Comparison of ENCODE assay signal across 24 mouse cellular contexts in genomic region chr3:30248656-30249384, GRCm38 (mm10).
DNase-seq lines count a peak whose midpoint lies in the region; ATAC-seq and TF ChIP-seq lines count a peak whose summit lies in the region.
"Had no signal": no experiment of that assay in that cellular context is flagged by ENCODE, and none has a peak within 500 bp of the region (broad histone marks: within the 10 kb centered on the region; RNA-seq: fewer than 3 reads in every experiment).

No protein-coding gene starts in this region.

- H3K9ac ChIP-seq in embryonic facial prominence, embryonic 11.5 days (replicated peaks; ENCODE audit: low read length), result no peak overlapping the region
- H3K9ac ChIP-seq in heart, embryonic 12.5 days, result no peak overlapping the region
- no peak overlapping the region for H3K9ac ChIP-seq in lung, embryonic 14.5 days
- H3K9ac ChIP-seq in stomach, postnatal 0 days (ENCODE audit: low read length), result no peak overlapping the region
- H3K9ac ChIP-seq: embryonic facial prominence, embryonic 15.5 days; heart, embryonic 15.5 days; kidney, embryonic 15.5 days; midbrain, embryonic 12.5 days; neural tube, embryonic 12.5 days had no signal

- no peak overlapping the region for H3K4me3 ChIP-seq in embryonic facial prominence, embryonic 11.5 days (ENCODE audit: low read depth, low read length)
- H3K4me3 ChIP-seq in embryonic facial prominence, embryonic 10.5 days, result no peak overlapping the region
- H3K4me3 ChIP-seq in heart, embryonic 12.5 days, result no peak overlapping the region
- H3K4me3 ChIP-seq in lung, embryonic 14.5 days (ENCODE audit: low read depth, low read length), result no peak overlapping the region
- no peak overlapping the region for H3K4me3 ChIP-seq in stomach, postnatal 0 days (ENCODE audit: low read depth, low read length)
- H3K4me3 ChIP-seq: embryonic facial prominence, embryonic 15.5 days; gastrocnemius, adult 2 months; heart, embryonic 15.5 days; hindbrain, embryonic 10.5 days; kidney, embryonic 15.5 days; layer of hippocampus, adult 2 months; midbrain, embryonic 12.5 days; neural tube, embryonic 12.5 days had no signal

- no peak for TF ChIP-seq CTCF in lung, embryonic 14.5 days (IDR thresholded peaks at IDR 0.05; ENCODE audit: low read depth)
- TF ChIP-seq CTCF in stomach, postnatal 0 days (IDR thresholded peaks at IDR 0.05; ENCODE audit: low read depth), result no peak

- no peak for ATAC-seq in embryonic facial prominence, embryonic 11.5 days (replicated peaks; ENCODE audit: insufficient number of reproducible peaks, low FRiP score, low TSS enrichment, low read depth)
- no peak for ATAC-seq in heart, embryonic 12.5 days (ENCODE audit: insufficient number of reproducible peaks, low FRiP score)
- ATAC-seq in lung, embryonic 14.5 days (ENCODE audit: insufficient read depth), result 0 out of 2 replicates have a peak, but pooled peaks have one; percentile 26
- no peak for ATAC-seq in stomach, postnatal 0 days (ENCODE audit: low FRiP score, low TSS enrichment)
- ATAC-seq: hindbrain, postnatal 0 days; intestine, postnatal 0 days had no signal

- intact Hi-C loops in heart, postnatal 25 days (cut with DNase I), result loop anchor here (5.0 to 10.0 kb wide), 2 partner anchors 234 to 268 kb away; no protein-coding TSS in a partner anchor

- H3K4me1 ChIP-seq in embryonic facial prominence, embryonic 11.5 days (ENCODE audit: control insufficient read depth, insufficient read depth, low read length), result peaks cover 3% of the 10 kb centered on the region; the same call in 1 of the 2 replicates
- H3K4me1 ChIP-seq in embryonic facial prominence, embryonic 10.5 days, result peaks cover 43% of the 10 kb centered on the region
- H3K4me1 ChIP-seq in heart, embryonic 12.5 days (replicated peaks), result peaks cover 31% of the 10 kb centered on the region
- peaks cover 31% of the 10 kb centered on the region for H3K4me1 ChIP-seq in lung, embryonic 14.5 days (ENCODE audit: insufficient read depth)
- H3K4me1 ChIP-seq in stomach, postnatal 0 days (replicated peaks; ENCODE audit: control insufficient read depth, insufficient read depth), result peaks cover 4% of the 10 kb centered on the region; the same call in 1 of the 2 replicates
- H3K4me1 ChIP-seq: neural tube, embryonic 12.5 days had no signal

- no peak overlapping the region for H3K4me2 ChIP-seq in embryonic facial prominence, embryonic 11.5 days (ENCODE audit: low read depth, low read length)
- no peak overlapping the region for H3K4me2 ChIP-seq in heart, embryonic 12.5 days
- no peak overlapping the region for H3K4me2 ChIP-seq in lung, embryonic 14.5 days
- no peak overlapping the region; the same call in 1 of the 2 replicates for H3K4me2 ChIP-seq in stomach, postnatal 0 days (replicated peaks; ENCODE audit: low read depth)
- H3K4me2 ChIP-seq: embryonic facial prominence, embryonic 15.5 days; heart, embryonic 15.5 days; kidney, embryonic 15.5 days; midbrain, embryonic 12.5 days; neural tube, embryonic 12.5 days had no signal

- H3K27ac ChIP-seq in embryonic facial prominence, embryonic 11.5 days (replicated peaks; ENCODE audit: low read depth, low read length), result no peak overlapping the region
- no peak overlapping the region for H3K27ac ChIP-seq in embryonic facial prominence, embryonic 10.5 days (replicated peaks)
- H3K27ac ChIP-seq in heart, embryonic 12.5 days (ENCODE audit: poor library complexity, severe bottlenecking), result peak overlapping the region; percentile 6; the same call in 1 of the 2 replicates
- H3K27ac ChIP-seq in lung, embryonic 14.5 days (ENCODE audit: low read depth), result no peak overlapping the region
- H3K27ac ChIP-seq in stomach, postnatal 0 days (replicated peaks), result no peak overlapping the region
- H3K27ac ChIP-seq: embryonic facial prominence, embryonic 15.5 days; gastrocnemius, adult 2 months; heart, embryonic 15.5 days; hindbrain, embryonic 10.5 days; hindbrain, postnatal 0 days; kidney, embryonic 15.5 days; layer of hippocampus, adult 2 months; macrophage; midbrain, embryonic 12.5 days; neural tube, embryonic 12.5 days had no signal

- WGBS in embryonic facial prominence, embryonic 11.5 days, result 78% methylated on average over 4 of the region's 4 CpGs
- WGBS in embryonic facial prominence, embryonic 10.5 days, result 78% methylated on average over 4 of the region's 4 CpGs
- WGBS in heart, embryonic 12.5 days, result 77% methylated on average over 4 of the region's 4 CpGs
- WGBS in lung, embryonic 14.5 days, result 68% methylated on average over 4 of the region's 4 CpGs
- WGBS in stomach, postnatal 0 days, result 66% methylated on average over 4 of the region's 4 CpGs

- H3K36me3 ChIP-seq in embryonic facial prominence, embryonic 11.5 days (replicated peaks; ENCODE audit: control insufficient read depth, insufficient read depth, low read depth, low read length), result no peaks in the 10 kb centered on the region
- no peaks in the 10 kb centered on the region for H3K36me3 ChIP-seq in embryonic facial prominence, embryonic 10.5 days (replicated peaks)
- H3K36me3 ChIP-seq in heart, embryonic 12.5 days, result no peaks in the 10 kb centered on the region
- no peaks in the 10 kb centered on the region for H3K36me3 ChIP-seq in lung, embryonic 14.5 days (ENCODE audit: insufficient read depth)
- no peaks in the 10 kb centered on the region for H3K36me3 ChIP-seq in stomach, postnatal 0 days (ENCODE audit: control insufficient read depth, insufficient read depth, low read length)
- H3K36me3 ChIP-seq: embryonic facial prominence, embryonic 15.5 days; heart, embryonic 15.5 days; hindbrain, embryonic 10.5 days; kidney, embryonic 15.5 days; midbrain, embryonic 12.5 days; neural tube, embryonic 12.5 days had no signal

- TF ChIP-seq EP300 in stomach, postnatal 0 days (optimal IDR thresholded peaks at IDR 0.05), result no peak

- no peaks in the 10 kb centered on the region for H3K27me3 ChIP-seq in embryonic facial prominence, embryonic 11.5 days (ENCODE audit: control insufficient read depth, insufficient read depth, low read length)
- H3K27me3 ChIP-seq in embryonic facial prominence, embryonic 10.5 days (replicated peaks; ENCODE audit: low read depth, poor library complexity, severe bottlenecking), result no peaks in the 10 kb centered on the region
- H3K27me3 ChIP-seq in heart, embryonic 12.5 days (replicated peaks), result no peaks in the 10 kb centered on the region
- no peaks in the 10 kb centered on the region for H3K27me3 ChIP-seq in lung, embryonic 14.5 days (ENCODE audit: insufficient read depth, low read length)
- no peaks in the 10 kb centered on the region for H3K27me3 ChIP-seq in stomach, postnatal 0 days (ENCODE audit: control insufficient read depth, insufficient read depth, low read length)
- H3K27me3 ChIP-seq: embryonic facial prominence, embryonic 15.5 days; heart, embryonic 15.5 days; kidney, embryonic 15.5 days; neural tube, embryonic 12.5 days had no signal

- peak; percentile 30 for DNase-seq in embryonic facial prominence, embryonic 11.5 days (ENCODE audit: low spot score)
- DNase-seq in embryonic facial prominence, embryonic 10.5 days (ENCODE audit: low spot score), result no peak
- DNase-seq in heart, postnatal 25 days (ENCODE audit: low spot score), result no peak
- DNase-seq in lung, embryonic 14.5 days, result peak; percentile 74
- no peak for DNase-seq in lung, postnatal 14 days
- peak; percentile 36 for DNase-seq in layer of hippocampus, adult 9-10 months (ENCODE audit: low spot score)
- no peak for DNase-seq in stomach, postnatal 0 days (ENCODE audit: low spot score)
- DNase-seq: adrenal gland, adult 2 months; cerebellum, postnatal 14 days; gastrocnemius, adult 2 months; liver; spleen, adult 18-20 months; thymus, adult 18-20 months had no signal

- no peaks in the 10 kb centered on the region for H3K9me3 ChIP-seq in embryonic facial prominence, embryonic 11.5 days (replicated peaks; ENCODE audit: control insufficient read depth, low read length)
- H3K9me3 ChIP-seq in embryonic facial prominence, embryonic 10.5 days, result no peaks in the 10 kb centered on the region
- H3K9me3 ChIP-seq in heart, embryonic 12.5 days (replicated peaks), result no peaks in the 10 kb centered on the region
- no peaks in the 10 kb centered on the region for H3K9me3 ChIP-seq in lung, embryonic 14.5 days (ENCODE audit: low read depth, low read length)
- H3K9me3 ChIP-seq in stomach, postnatal 0 days (ENCODE audit: control insufficient read depth, low read length), result no peaks in the 10 kb centered on the region
- H3K9me3 ChIP-seq: embryonic facial prominence, embryonic 15.5 days; heart, embryonic 15.5 days; hindbrain, embryonic 10.5 days; kidney, embryonic 15.5 days; midbrain, embryonic 12.5 days; neural tube, embryonic 12.5 days had no signal

Comparison
In these comparisons a context has a peak if more than half of its experiments do, and no peak if none do; other contexts are left out.
1. DNase-seq: peak in embryonic facial prominence, embryonic 11.5 days (single experiment), lung, embryonic 14.5 days (single experiment) and layer of hippocampus, adult 9-10 months (single experiment); none in embryonic facial prominence, embryonic 10.5 days (single experiment), heart, postnatal 25 days (single experiment), lung, postnatal 14 days (single experiment) and stomach, postnatal 0 days (single experiment).